Mouse (Mus musculus) layer of hippocampus, adult 18-20 months (tissue): ENCODE data around the gene Nnmt. TPM values are rescaled to one million over a fixed set of nuclear protein-coding genes. Genes with fewer than 3 reads are reported as not detected.
A peak's percentile ranks its signal among the peaks of the same experiment; 100 is the strongest.

Experiments
- DNase-seq, 2 experiments: peaks; one replicate each; pipeline ENCODE4 v3.0.0; 2022; ENCODE audit warnings: low spot score in 2 of 2
- total RNA-seq, 2 experiments: library from RNA; stranded (reverse); gene quantifications; 2 replicates each; pipeline ENCODE4 v1.2.3; 2021

The Nnmt gene
- total RNA-seq, 2 experiments from 2014 or later = 2.3 to 2.7 TPM

- DNase-seq = no peak
Observed at GRCm38 (mm10) chr9:48635576-48636350, 30.8 kb upstream of the Nnmt start.

GRCm38 (mm10) chr9:48633147-48633546 is 28.2 kb upstream of the Nnmt start:
- peak in 1 of 2 experiments; percentile 65 for DNase-seq

GRCm38 (mm10) chr9:48619268-48619667 is 14.3 kb upstream of the Nnmt start:
- DNase-seq = no peak

- peak in 1 of 2 experiments; percentile 80 for DNase-seq
Observed at GRCm38 (mm10) chr9:48618589-48618988, 13.6 kb upstream of the Nnmt start.

GRCm38 (mm10) chr9:48618111-48618510 is 13.2 kb upstream of the Nnmt start:
- no peak for DNase-seq

- DNase-seq = no peak
Observed at GRCm38 (mm10) chr9:48617511-48618010, 12.6 kb upstream of the Nnmt start.

- no peak for DNase-seq
Observed at GRCm38 (mm10) chr9:48613221-48613620, 8.3 kb upstream of the Nnmt start.

GRCm38 (mm10) chr9:48612542-48612941 is 7.6 kb upstream of the Nnmt start:
- no peak for DNase-seq

- no peak for DNase-seq
Observed at GRCm38 (mm10) chr9:48611032-48611431, 6.1 kb upstream of the Nnmt start.

GRCm38 (mm10) chr9:48609734-48610133 is 4.8 kb upstream of the Nnmt start:
- no peak for DNase-seq

- no peak for DNase-seq
Observed at GRCm38 (mm10) chr9:48607417-48607816, 2.5 kb upstream of the Nnmt start.

- DNase-seq = no peak
Observed at GRCm38 (mm10) chr9:48606171-48606570, 1.2 kb upstream of the Nnmt start.

- no peak for DNase-seq
Observed at GRCm38 (mm10) chr9:48605697-48606096, 744 bp upstream of the Nnmt start.

GRCm38 (mm10) chr9:48604226-48604625 is 727 bp downstream of the Nnmt start:
- no peak for DNase-seq

GRCm38 (mm10) chr9:48600881-48601280 is 4.1 kb downstream of the Nnmt start:
- DNase-seq = no peak

GRCm38 (mm10) chr9:48600066-48600465 is 4.9 kb downstream of the Nnmt start:
- DNase-seq = no peak

- no peak for DNase-seq
Observed at GRCm38 (mm10) chr9:48597494-48597893, 7.5 kb downstream of the Nnmt start.

- DNase-seq = no peak
Observed at GRCm38 (mm10) chr9:48596924-48597323, 8.0 kb downstream of the Nnmt start.

- no peak for DNase-seq
Observed at GRCm38 (mm10) chr9:48593915-48594314, 11.0 kb downstream of the Nnmt start.

GRCm38 (mm10) chr9:48590606-48591005 is 14.3 kb downstream of the Nnmt start:
- DNase-seq = no peak

GRCm38 (mm10) chr9:48586332-48586731 is 18.6 kb downstream of the Nnmt start:
- DNase-seq = peak; percentile 13 to 80

- no peak for DNase-seq
Observed at GRCm38 (mm10) chr9:48580808-48581207, 24.1 kb downstream of the Nnmt start.

- no peak for DNase-seq
Observed at GRCm38 (mm10) chr9:48562388-48562787, 42.6 kb downstream of the Nnmt start.
